Mouse (Mus musculus) heart, adult 8-10 months (tissue): ENCODE data around the gene Krt15. TPM values are rescaled to one million over a fixed set of nuclear protein-coding genes. Genes with fewer than 3 reads are reported as not detected.

ENCODE experiments used
- DNase-seq: peaks from one replicate; pipeline ENCODE4 v3.0.0; 2022; ENCODE audit warnings: low spot score
- total RNA-seq, 4 experiments: library from RNA; stranded (reverse); gene quantifications; 2 replicates each; pipeline ENCODE4 v1.2.4; 2022

The Krt15 gene
- total RNA-seq, 4 experiments from 2014 or later, result 0.92 TPM; not detected in 3

DNA sequence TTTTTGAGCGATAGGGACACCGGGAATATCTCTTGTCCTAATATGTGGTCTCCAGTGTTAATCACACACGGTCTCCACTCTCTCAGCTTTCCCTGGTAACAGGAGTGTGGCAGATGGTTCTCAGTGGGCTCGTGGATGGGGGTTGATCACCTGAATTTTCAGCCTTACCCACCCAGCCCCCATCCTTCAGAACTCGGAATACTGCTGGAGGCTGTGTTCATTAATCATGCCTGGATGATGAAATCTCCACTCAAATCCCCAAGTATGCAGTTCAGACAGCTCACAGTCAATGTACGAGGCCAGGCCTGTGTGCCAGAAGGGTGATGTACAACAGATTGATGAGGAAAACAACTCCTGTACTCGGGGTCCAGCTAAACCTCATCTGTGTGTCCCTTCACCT lies 10.8 kb downstream of the Krt15 start:
- DNase-seq, result no peak

GRCm38 (mm10) chr11:100121466-100121865 lies 14.3 kb downstream of the Krt15 start, which contains the start of gene Krt13:
Gene Krt13 (minus strand): TSS chr11:100121566.
- DNase-seq, result no peak

DNA sequence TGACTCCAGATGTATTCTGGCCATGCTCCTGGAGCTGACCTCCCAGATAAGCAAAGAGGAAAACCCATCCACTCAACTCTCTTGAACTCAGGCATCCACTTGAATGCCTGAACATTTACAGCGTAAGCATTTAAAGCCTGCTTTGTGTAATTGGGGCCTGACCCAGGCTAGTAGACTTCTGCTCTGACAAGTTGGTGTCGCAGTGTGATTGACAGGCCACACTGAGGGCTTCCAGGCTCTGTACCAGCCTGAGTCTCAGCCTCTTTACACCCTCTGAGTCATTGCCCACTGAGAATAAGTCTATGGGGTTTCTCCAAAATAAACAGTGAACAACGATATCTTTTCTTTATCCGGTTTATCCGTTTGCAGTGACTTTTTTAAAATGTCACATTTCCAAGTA lies 15.4 kb downstream of the Krt15 start:
- DNase-seq, result no peak

DNA sequence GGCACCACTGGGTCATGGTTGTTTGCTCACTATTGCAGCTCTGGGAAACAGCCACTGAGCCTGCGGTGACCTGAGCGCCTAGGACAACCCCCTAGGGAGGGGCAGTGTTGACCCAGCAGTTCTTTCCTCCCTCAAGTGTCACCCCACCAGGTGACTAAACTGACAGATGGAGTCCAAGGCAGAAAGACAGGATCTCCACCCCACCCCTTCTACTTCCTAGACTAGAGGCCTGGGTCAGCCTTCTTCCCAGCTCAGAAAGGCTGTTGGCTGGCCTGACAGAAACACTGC lies 22.0 kb downstream of the Krt15 start:
- DNase-seq, result no peak

GRCm38 (mm10) chr11:100112935-100113741 lies 22.6 kb downstream of the Krt15 start:
- DNase-seq, result no peak

- DNase-seq, result no peak
Observed at GRCm38 (mm10) chr11:100105576-100106122, 30.1 kb downstream of the Krt15 start, which contains the start of gene Krt36. Gene Krt36 (minus strand): TSS chr11:100105626.

DNA sequence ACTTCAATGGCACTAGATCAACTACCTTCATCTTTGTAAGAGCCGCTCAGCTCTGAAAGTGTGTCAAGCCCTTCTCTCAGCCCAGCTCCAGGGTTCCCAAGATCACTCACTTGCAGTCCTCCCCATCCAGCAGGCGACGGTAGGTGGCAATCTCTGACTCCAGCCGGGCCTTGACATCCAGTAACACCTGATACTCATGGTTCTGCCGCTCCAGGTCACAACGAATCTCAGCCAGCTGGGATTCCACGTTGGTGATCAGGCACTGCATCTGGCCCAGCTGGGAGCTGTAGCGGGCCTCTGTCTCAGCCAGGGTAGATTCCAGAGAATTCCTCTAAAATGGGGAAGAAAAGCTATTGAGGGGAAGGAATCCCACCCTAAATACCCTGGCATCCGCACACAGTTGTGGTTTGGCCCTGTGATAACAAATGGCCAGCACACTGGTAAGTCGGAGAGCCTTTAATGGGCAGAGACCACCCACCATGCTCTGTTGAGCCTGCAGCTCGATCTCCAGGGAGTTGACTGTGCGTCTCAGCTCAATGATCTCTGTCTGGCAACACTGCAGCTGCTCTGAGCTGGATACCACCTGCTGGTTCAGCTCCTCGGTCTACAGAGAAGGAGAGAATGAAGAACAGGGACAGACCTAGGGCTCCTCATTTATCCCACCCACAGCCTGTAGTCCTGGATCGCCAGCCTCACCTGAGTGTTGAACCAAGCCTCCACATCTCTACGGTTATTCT lies 32.9 kb downstream of the Krt15 start:
- DNase-seq, result no peak

GRCm38 (mm10) chr11:100100391-100100790 lies 35.3 kb downstream of the Krt15 start:
- no peak for DNase-seq

DNA sequence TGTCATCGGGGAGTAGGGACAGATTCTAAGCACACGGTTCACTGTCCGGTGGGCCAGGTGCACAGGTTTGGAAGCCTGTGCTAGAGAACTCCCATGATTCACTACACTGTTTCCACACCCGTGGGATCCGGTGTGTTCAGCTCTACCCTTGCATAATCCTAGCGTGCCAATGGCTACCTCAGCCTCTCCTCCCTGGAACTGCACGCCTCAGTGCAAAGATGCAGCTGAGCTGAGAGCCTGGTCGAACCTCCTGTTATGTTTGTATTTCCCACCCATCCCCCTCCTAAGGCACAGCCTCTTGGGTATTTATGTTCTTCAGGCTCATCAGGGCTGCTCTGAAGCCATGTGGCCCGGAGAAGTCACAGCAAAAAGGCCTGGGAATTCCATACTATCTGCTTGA lies 37.9 kb downstream of the Krt15 start:
- no peak for DNase-seq

DNA sequence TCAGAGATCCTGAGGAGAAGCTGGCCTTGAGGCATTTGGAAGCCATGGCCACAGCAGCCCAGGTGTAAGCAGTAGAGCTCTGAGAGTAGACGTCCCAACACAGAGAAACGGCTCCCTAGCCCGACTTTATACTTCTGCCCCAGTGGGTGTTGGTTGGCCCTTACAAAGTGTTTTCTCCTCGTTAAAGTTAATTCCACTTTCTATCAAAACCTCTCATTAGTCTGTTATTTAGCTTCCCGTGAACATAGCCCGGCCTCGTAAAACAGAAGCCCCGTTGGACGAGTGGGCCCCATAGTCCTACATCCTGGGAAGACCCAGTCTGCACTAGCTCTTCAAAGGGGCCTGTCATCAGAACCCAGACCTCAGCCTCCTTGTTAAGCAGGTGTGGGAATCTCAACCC lies 39.6 kb downstream of the Krt15 start, which contains the start of gene Krt35:
Gene Krt35, minus strand, starts transcription at position 101 of the 400 bp plus-strand sequence.
- DNase-seq, result no peak

- no peak for DNase-seq
Observed at GRCm38 (mm10) chr11:100088378-100089025, 47.2 kb downstream of the Krt15 start.

GRCm38 (mm10) chr11:100087861-100088260 lies 47.9 kb downstream of the Krt15 start, which contains the start of gene Krt32:
Gene Krt32 (minus strand): TSS chr11:100088226.
- no peak for DNase-seq

Other genes starting within 250 kb of the Krt15 start
- not detected for gene Krtap31-1, start 228.0 kb downstream of the Krt15 start, total RNA-seq
- not detected for gene Gm11565, start 221.2 kb downstream of the Krt15 start, total RNA-seq
- not detected for gene Krtap31-2, start 199.6 kb downstream of the Krt15 start, total RNA-seq
- gene Krtap9-5, start 187.5 kb downstream of the Krt15 start, total RNA-seq, result not detected
- gene Krtap29-1, start 156.9 kb downstream of the Krt15 start, total RNA-seq, result not detected
- not detected for gene Krtap16-1, start 149.3 kb downstream of the Krt15 start, total RNA-seq
- not detected for gene Krtap17-1, start 141.9 kb downstream of the Krt15 start, total RNA-seq
- gene Krt33a, start 119.7 kb downstream of the Krt15 start, total RNA-seq, result not detected
- gene Krt33b, start 106.1 kb downstream of the Krt15 start, total RNA-seq, result not detected
- not detected for gene Krt34, start 94.4 kb downstream of the Krt15 start, total RNA-seq
- gene Krt31, start 85.4 kb downstream of the Krt15 start, total RNA-seq, result not detected
- not detected for gene Krt32, start 47.7 kb downstream of the Krt15 start, total RNA-seq
- gene Krt35, start 39.7 kb downstream of the Krt15 start, total RNA-seq, result not detected
- gene Krt36, start 30.3 kb downstream of the Krt15 start, total RNA-seq, result not detected
- not detected for gene Krt13, start 14.4 kb downstream of the Krt15 start, total RNA-seq
- gene Krt19, start 12.7 kb upstream of the Krt15 start, total RNA-seq, result 1 to 10 TPM; 4.6 to 9.6 (median 6.7) TPM
- gene Krt9, start 57.3 kb upstream of the Krt15 start, total RNA-seq, result not detected
- gene Krt14, start 71.6 kb upstream of the Krt15 start, total RNA-seq, result under 1 TPM in 2 of 4 experiments, not detected in 2; 0.25 to 0.63 TPM
- gene Krt16, start 113.0 kb upstream of the Krt15 start, total RNA-seq, result not detected
- gene Krt17, start 125.1 kb upstream of the Krt15 start, total RNA-seq, result not detected
- gene Krt42, start 133.9 kb upstream of the Krt15 start, total RNA-seq, result not detected
- gene Eif1, start 184.0 kb upstream of the Krt15 start, total RNA-seq, result 1,000 to 10,000 TPM; 1,527 to 1,967 (median 1,680) TPM
- not detected for gene Gast, start 198.5 kb upstream of the Krt15 start, total RNA-seq
- gene Hap1, start 220.2 kb upstream of the Krt15 start, total RNA-seq, result 1 to 10 TPM; 1.0 to 2.5 (median 2.0) TPM